Mouse (Mus musculus) right cerebral cortex, postnatal 10 days (tissue): ENCODE results near the gene A830018L16Rik.

ENCODE experiments used
- DNase-seq, 2 experiments: peaks; one replicate each; pipeline ENCODE4 v3.0.0; 2021; ENCODE audit warnings: low spot score in 2 of 2

The A830018L16Rik gene

DNA sequence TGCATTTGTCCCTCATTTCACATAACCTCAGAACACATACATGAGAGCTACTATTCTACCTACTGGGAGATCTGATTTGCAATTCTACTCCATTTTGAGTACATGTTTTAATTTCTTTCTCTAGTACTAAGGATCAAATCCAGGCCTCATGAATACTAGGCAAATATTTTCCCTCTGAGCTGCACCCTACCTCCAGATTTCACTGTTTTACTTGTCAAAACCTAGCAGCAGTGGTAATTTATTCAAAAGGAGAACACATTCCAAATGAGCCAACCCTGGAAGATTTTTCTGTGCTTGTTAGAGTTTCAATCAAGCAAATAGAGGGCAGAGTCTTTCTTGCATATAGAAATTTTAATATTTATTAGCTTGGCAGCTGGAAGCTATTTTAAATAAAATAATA, 238.9 kb downstream of the A830018L16Rik start:
- no peak for DNase-seq

GRCm38 (mm10) chr1:11657341-11658060, 243.6 kb downstream of the A830018L16Rik start:
- peak; percentile 43 to 46 for DNase-seq

- no peak for DNase-seq
These were observed 244.2 kb downstream of the A830018L16Rik start for GRCm38 (mm10) chr1:11658061-11658625.

- DNase-seq = no peak
These were observed 330.9 kb downstream of the A830018L16Rik start for GRCm38 (mm10) chr1:11744749-11745314.

GRCm38 (mm10) chr1:11748424-11748823, 334.5 kb downstream of the A830018L16Rik start:
- peak in 1 of 2 experiments; percentile 20 for DNase-seq

DNA sequence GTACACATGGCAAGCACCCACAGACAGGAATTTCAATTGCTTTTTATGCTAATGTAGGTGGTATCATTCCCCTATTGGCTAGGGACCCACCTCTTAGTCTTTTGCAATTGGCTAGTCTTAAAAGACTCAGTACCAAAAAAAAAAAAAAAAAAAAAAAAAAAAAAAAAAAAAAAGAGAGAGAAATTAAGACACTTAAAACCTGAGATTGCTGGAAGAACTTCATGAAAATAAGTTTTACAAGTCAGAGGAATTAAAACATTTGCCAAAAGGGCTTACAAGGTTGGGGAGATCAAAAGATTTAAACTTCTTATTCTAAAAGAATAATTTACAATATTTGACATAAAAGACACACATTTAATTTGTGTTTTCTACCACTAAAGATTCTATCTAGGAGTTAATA, 336.2 kb downstream of the A830018L16Rik start:
- no peak for DNase-seq

DNA sequence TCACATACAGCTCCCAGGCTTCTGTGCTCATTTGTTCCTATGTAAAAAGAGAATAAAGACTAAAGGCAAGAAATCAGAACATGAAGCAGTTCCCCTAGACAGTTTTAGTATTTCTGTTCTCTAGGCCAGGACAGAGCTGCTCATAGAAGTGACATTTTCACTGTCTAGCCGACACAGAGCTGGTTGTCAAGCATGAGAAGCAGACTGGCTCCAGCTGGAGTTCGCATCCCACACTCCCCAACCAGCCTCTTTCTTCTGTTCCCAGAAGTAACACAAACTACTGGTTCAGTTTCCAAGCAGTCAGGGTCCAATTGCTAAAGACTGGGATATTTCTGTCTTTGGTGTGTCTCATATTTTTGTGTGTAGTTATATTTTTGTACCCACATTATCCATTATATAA, 336.7 kb downstream of the A830018L16Rik start:
- peak; percentile 31 to 33 for DNase-seq

DNA sequence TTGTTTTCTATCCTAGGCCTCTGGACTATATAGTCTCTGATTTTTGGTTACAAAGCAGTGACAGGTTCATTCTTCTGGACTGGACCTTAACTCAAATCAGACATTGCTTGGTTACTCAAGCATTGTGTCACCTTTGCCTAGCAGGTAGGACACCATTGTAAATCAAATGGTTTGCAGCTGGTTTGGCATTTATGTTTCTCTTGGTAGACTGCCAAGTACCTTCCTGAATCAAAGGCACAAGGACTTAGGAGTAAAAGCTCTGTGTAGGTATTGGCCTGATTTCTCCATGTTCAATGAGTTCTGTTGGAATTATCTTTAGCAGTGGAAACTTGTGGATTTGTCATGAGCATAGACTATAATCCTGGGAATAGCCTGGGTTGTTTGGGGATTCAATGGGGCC, 338.1 kb downstream of the A830018L16Rik start:
- DNase-seq = no peak

GRCm38 (mm10) chr1:11788264-11788663, 374.4 kb downstream of the A830018L16Rik start:
- DNase-seq = no peak

DNA sequence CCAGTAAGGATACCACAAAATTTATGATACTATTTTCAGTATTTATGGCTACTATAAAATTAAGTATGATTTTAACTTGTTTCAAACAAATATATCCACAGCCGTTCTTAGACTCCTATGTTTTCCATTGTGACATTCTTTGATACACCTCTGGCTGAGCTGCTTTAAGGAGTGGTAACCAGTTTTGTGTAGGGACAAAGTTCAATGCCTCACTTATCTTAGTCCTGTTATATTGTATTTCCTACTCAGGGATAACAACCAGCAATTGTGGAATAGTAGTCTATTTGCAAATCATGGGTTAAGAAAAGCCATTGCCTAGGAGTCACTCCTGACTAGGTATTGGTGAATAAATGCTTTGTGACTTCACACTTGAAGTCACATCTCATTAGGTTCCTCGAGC, 378.9 kb downstream of the A830018L16Rik start:
- no peak for DNase-seq

DNA sequence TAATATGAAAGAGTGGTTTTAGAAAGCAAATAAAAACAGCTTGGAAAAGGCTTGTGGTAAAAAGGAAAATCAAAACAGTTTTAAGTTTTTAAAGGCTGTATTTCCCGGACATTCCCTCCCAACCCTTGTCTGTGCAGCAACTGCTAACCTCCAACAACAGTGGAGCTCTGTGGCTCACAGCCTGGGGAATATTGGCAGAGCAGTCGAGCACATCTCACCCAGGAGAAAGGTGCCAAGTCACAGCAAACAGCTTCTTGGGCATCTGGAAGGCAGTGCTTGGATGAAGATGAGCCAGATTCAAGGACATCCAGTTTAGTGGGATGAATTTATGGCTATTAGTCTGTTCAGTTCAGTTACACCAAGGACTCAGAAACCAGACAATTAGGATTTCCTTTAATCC, 381.8 kb downstream of the A830018L16Rik start:
- peak; percentile 33 to 38 for DNase-seq

GRCm38 (mm10) chr1:11872847-11873246, 458.9 kb downstream of the A830018L16Rik start:
- no peak for DNase-seq

DNA sequence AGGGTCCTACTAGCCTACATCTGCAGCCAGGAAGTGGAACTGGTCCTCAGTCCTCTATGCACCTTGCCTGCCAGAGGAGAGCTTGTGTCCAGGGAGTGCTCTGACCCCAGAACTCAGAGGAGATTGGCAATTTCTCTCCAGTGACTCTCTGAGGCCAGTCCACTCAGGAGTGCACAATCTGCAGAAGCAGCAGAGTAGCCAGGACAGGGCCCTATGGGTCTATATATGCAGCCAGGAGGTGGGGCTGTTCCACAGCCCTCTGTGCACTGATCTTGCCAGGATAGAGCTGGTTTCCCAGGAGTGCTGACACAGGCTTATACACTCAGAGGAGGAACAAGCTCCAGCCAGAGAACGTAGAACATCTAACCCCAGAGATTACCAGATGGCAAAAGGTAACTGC, 459.7 kb downstream of the A830018L16Rik start:
- no peak for DNase-seq

GRCm38 (mm10) chr1:11881706-11882105, 467.8 kb downstream of the A830018L16Rik start:
- no peak for DNase-seq

DNA sequence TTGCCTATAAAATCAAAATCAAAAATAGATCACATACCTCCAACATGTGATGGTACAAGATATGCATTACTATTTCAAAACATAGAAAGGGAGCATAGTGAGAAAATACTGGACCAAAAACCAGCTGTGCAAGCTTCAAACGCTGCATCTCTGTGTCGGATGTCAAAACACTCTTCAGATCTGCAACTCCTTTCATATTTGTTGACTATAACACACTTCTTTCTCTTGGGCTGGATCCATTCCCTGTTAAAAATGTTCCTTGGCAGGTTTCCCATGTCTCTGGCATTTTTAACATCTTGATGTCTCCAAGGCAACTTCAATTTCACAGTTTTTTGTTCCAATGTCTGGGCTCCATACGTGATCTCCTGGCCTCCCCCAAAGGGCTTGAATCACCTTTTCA, 481.8 kb downstream of the A830018L16Rik start:
- DNase-seq = peak in 1 of 2 experiments; percentile 23

DNA sequence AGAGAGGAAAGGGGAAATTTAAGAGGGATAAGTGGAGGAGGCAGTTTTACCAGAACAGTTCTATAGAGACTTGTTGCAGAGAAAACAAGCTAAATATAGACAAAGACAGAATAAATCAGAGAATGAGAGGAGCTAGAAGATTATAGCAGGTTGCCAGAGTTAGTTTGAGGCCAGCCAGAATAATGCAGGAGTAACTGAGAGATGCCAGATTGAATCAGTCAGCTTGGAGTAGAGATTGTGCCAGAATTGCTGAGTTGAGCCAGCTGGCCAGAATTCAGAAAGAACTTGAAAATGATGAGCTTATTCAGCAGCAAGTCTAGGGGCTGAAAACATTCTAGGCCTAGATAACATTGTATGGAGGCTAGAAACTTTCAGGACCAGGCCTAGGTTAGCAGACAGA, 502.0 kb downstream of the A830018L16Rik start:
- no peak for DNase-seq

GRCm38 (mm10) chr1:11936984-11937383, 523.1 kb downstream of the A830018L16Rik start:
- peak; percentile 28 to 38 for DNase-seq

GRCm38 (mm10) chr1:11959421-11960206, 545.7 kb downstream of the A830018L16Rik start:
- no peak for DNase-seq

DNA sequence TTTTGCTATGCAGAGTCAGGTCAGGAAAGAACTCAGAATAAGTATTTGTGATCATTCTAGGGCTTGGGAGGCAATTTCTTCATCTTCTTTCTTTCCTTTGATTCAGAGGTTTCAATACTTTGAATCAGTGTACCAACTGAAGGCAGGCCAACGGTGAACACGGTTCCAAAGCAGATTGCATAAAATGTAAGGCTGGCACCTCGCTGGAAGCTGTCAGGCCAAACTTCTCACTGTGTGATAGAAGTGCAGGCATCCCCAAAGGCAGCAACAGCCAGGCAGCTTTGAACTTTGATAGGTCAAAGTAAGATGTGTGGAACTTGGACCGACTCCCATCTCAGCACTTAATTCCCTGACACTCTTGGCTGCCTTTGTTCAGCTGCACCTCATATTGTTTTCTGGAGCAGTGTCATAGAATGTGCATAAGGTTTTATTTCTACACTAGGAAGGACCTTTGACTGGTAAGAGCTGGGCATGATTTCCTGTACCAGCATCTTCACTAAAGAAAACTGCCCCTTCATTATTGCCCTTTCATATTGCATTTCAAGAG, 568.8 kb downstream of the A830018L16Rik start:
- no peak for DNase-seq

GRCm38 (mm10) chr1:11990011-11990410, 576.1 kb downstream of the A830018L16Rik start:
- DNase-seq = no peak

GRCm38 (mm10) chr1:11996297-11996878, 582.5 kb downstream of the A830018L16Rik start:
- no peak for DNase-seq

GRCm38 (mm10) chr1:11997574-11997973, 583.7 kb downstream of the A830018L16Rik start:
- DNase-seq = no peak
